ENCODE assay signal across 14 mouse cellular contexts in genomic region chr14:31944682-31945081, GRCm38 (mm10).
"Had no signal": no experiment of that assay in that cellular context is flagged by ENCODE, and none has a peak within 500 bp of the region (broad histone marks: within the 10 kb centered on the region; RNA-seq: fewer than 3 reads in every experiment).

No protein-coding gene starts in this region.

- ATAC-seq: midbrain, embryonic 16.5 days had no signal

- H3K4me2 ChIP-seq: kidney, embryonic 15.5 days; liver, embryonic 13.5 days; midbrain, embryonic 12.5 days; neural tube, embryonic 13.5 days; stomach, embryonic 15.5 days had no signal

- H3K4me3 ChIP-seq: kidney, embryonic 15.5 days; left cerebral cortex, adult 2 months; liver, embryonic 13.5 days; midbrain, embryonic 12.5 days; myocyte; neural tube, embryonic 13.5 days; stomach, embryonic 15.5 days had no signal

- H3K27me3 ChIP-seq: kidney, embryonic 15.5 days; liver, embryonic 13.5 days; midbrain, embryonic 12.5 days; neural tube, embryonic 13.5 days; stomach, embryonic 15.5 days had no signal

- DNase-seq: layer of hippocampus, postnatal 36 days; liver, embryonic 13.5 days; lung, adult 2 months; retina, postnatal 1 day; right cerebral cortex, postnatal 25 days; spleen, adult 18-20 months; thymus, postnatal 25 days had no signal

- H3K9me3 ChIP-seq: kidney, embryonic 15.5 days; liver, embryonic 13.5 days; midbrain, embryonic 12.5 days; neural tube, embryonic 13.5 days; stomach, embryonic 15.5 days had no signal

- H3K27ac ChIP-seq: kidney, embryonic 15.5 days; left cerebral cortex, adult 2 months; liver, embryonic 13.5 days; midbrain, embryonic 12.5 days; neural tube, embryonic 13.5 days; stomach, embryonic 15.5 days had no signal

- H3K36me3 ChIP-seq: kidney, embryonic 15.5 days; liver, embryonic 13.5 days; midbrain, embryonic 12.5 days; neural tube, embryonic 13.5 days; stomach, embryonic 15.5 days had no signal

- H3K4me1 ChIP-seq: kidney, embryonic 15.5 days; liver, embryonic 13.5 days; neural tube, embryonic 13.5 days; stomach, embryonic 15.5 days had no signal

- H3K9ac ChIP-seq: kidney, embryonic 15.5 days; liver, embryonic 13.5 days; midbrain, embryonic 12.5 days; neural tube, embryonic 13.5 days; stomach, embryonic 15.5 days had no signal
